Mouse (Mus musculus) bone marrow macrophage, adult 2 months (primary cell): ENCODE measurements around the gene Twnk. TPM values are rescaled to one million over a fixed set of nuclear protein-coding genes. Genes with fewer than 3 reads are reported as not detected.

Experiments used
- H3K27ac ChIP-seq: 2 replicates; pipeline ENCODE4 v1.5.1; 2012; ENCODE audit warnings: low read depth, low read length; ENCODE audit not compliant: insufficient read depth
- H3K4me1 ChIP-seq: 2 replicates; pipeline ENCODE4 v1.6.1; 2012; ENCODE audit warnings: low read length; ENCODE audit not compliant: control insufficient read depth, insufficient read depth
- H3K4me3 ChIP-seq: 2 replicates; pipeline ENCODE4 v1.5.1; 2012; ENCODE audit warnings: mild to moderate bottlenecking, low read length, moderate library complexity; ENCODE audit not compliant: insufficient read depth
- CTCF ChIP-seq: IDR thresholded peaks from 2 replicates; pipeline ENCODE4 v1.5.1; 2012; ENCODE audit warnings: low read depth, mild to moderate bottlenecking, low read length, moderate library complexity
- POLR2A ChIP-seq: IDR thresholded peaks from 2 replicates; pipeline ENCODE4 v1.6.1; 2012; ENCODE audit warnings: mild to moderate bottlenecking, low read depth, low read length, borderline replicate concordance
- polyA plus RNA-seq: library from polyadenylated mRNA; stranded (reverse); fragments of >200 nt; gene quantifications from 2 replicates; pipeline ENCODE4 v1.2.4, GENCODE M21; 2012; ENCODE audit not compliant: missing spikeins, insufficient read depth, insufficient read length

The Twnk gene
- polyA plus RNA-seq, 1 experiment, result 4.4 TPM

DNA sequence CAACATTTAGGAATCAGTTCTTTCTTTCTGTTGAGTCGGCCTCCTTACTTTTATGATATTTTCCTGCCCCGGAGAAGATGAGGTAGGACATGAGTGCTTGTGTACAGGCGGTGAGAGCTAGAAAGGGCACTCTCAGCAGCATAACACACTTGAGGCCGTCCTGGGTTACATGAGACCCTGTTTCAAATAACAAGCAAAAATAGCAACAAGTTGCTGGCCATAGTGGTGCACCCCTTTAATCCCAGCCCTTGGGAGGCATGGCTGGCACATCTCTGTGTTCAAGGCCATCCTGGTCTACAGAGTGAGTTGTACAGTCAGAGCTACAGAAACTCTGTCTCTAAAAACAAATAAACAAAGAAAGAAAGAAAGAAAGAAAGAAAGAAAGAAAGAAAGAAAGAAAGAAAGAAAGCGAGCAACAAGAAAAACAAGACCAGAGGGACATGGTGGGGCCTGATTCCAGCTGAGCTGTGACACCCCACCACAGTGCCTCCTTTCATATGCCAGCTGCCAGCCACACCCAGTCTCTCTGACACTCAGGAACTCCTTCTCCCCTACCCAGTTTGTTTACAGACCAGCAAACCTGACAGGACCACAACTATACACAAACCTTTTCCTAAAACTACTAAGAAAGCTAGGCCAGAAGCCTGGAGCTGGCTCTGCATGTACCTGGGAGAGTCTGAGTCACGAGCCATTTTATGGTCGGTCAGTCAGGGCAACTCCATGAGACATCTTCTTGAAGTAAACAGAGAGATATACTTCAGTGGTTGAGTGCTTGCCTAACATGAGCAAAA, 51.6 kb downstream of the Twnk start:
- H3K4me3 ChIP-seq, result no peak overlapping the region
- no peak overlapping the region for H3K27ac ChIP-seq
- TF ChIP-seq CTCF, result no peak
- TF ChIP-seq POLR2A, result no peak
- peaks cover 33% of the 10 kb centered on the region for H3K4me1 ChIP-seq

DNA sequence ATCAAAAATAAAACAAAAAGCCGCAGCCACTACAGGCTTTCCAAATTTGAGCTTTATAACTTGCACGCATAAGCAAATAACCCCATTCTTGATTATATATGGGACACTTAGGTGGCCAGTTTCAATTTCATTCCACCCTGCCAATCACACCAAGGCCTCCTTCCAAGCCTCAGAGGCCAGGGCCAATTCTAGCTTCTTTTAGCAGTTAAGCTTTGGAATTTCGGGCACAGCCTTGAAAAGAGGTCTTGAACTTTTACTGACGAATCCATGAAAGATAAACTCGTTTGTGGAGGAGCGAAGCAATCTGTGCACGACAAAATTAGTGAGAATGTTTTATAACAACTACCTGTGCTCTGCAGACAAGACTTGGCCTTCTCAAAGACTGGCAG, 52.3 kb downstream of the Twnk start:
- peaks cover 33% of the 10 kb centered on the region for H3K4me1 ChIP-seq
- H3K4me3 ChIP-seq, result peak overlapping the region; percentile 82
- TF ChIP-seq CTCF, result no peak
- no peak for TF ChIP-seq POLR2A
- peak overlapping the region; percentile 78 for H3K27ac ChIP-seq

DNA sequence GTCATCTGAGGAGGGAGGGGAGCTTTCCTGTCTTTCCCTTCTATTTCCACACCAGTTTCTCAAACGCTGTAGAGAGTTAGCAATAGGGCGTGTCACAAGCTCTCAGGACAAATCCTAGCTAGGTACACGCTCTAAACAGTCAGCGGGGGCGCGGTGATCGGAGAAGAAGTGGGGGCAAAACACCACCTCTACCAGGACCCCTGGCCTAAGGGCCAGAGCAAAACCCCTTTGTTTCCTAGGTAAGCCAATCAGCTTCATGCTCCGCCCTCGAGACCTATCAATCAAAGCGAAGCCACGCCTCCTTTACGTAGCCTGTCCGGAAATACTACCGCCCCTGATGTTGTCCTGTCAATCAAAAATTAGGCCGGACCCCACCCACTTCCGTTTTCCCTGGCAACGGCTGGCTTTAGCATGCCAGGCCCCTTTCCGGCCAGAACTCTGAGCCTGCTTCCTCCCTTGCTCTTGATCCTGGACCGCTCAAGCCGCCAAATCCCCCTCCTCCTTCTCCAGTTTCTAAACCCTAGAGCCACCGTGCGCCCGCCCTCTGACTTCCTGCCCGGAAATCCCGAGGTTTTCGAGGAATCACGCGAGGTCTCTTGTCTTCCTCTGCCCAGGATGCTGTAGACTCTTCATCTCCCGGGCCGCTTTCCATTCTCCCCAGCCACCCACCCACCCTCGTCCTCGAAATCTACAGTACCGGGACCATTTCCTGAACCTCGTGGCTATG, 52.8 kb downstream of the Twnk start:
- peak overlapping the region; percentile 96 for H3K27ac ChIP-seq
- peak overlapping the region; percentile 82 for H3K4me3 ChIP-seq
- H3K4me1 ChIP-seq, result peaks cover 33% of the 10 kb centered on the region
- no peak for TF ChIP-seq CTCF
- 0 out of 2 replicates have a peak, but pooled peaks have one; percentile 73 for TF ChIP-seq POLR2A

DNA sequence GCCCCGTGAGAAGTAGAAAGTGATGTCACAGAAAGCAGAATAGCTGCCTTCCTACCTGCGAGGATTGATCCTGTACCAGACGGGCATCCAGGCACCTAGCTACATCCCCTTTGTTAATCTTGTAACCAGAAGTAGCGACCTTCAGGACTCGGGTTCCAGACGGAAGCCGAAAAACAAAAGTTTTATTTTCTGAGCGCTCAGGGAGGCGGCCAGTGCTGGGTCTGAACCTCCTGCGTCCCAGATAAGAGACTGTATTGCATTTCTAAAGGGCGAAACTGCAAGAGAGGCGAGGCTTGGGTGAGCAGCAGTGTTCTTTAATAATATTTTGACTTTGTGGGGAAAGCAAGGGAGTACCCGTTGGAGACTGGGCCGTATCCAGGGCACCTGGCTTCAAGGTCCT, 53.4 kb downstream of the Twnk start:
- no peak for TF ChIP-seq POLR2A
- TF ChIP-seq CTCF, result no peak
- peaks cover 33% of the 10 kb centered on the region for H3K4me1 ChIP-seq
- peak overlapping the region; percentile 82 for H3K4me3 ChIP-seq
- peak overlapping the region; percentile 96 for H3K27ac ChIP-seq

Other genes with a start within 250 kb of the Twnk start
- not detected in 2 replicates for gene Pax2, start 249.6 kb upstream of the Twnk start, polyA plus RNA-seq
- 20.5 and 20.6 TPM in 2 replicates for gene Slf2, start 74.5 kb upstream of the Twnk start, polyA plus RNA-seq
- 0.25 TPM in 1 of 2 replicates, not detected in the other for gene Sema4g, start 16.6 kb upstream of the Twnk start, polyA plus RNA-seq
- gene Mrpl43, start 779 bp downstream of the Twnk start, polyA plus RNA-seq, result 38.5 and 42.1 TPM in 2 replicates
- 3.0 and 3.6 TPM in 2 replicates for gene Lzts2, start 8.8 kb downstream of the Twnk start, polyA plus RNA-seq
- gene Pdzd7, start 40.1 kb downstream of the Twnk start, polyA plus RNA-seq, result not detected in 2 replicates
- gene Sfxn3, start 41.8 kb downstream of the Twnk start, polyA plus RNA-seq, result 45.1 and 45.7 TPM in 2 replicates
- gene Kazald1, start 69.6 kb downstream of the Twnk start, polyA plus RNA-seq, result 0.50 and 0.55 TPM in 2 replicates
- not detected in 2 replicates for gene Tlx1, start 145.0 kb downstream of the Twnk start, polyA plus RNA-seq
- not detected in 2 replicates for gene Lbx1, start 230.1 kb downstream of the Twnk start, polyA plus RNA-seq